Mouse (Mus musculus): ENCODE results near the gene Tmcc2.

GRCm38 (mm10) chr1:132361959-132362358 is 29.1 kb downstream of the Tmcc2 start:
- TF ChIP-seq CTCF (IDR thresholded peaks at IDR 0.05; ENCODE audit: borderline replicate concordance, control insufficient read depth, extremely low read depth, insufficient read depth, low read length, poor library complexity) (no peak), POLR2A (IDR thresholded peaks at IDR 0.05; ENCODE audit: control insufficient read depth, extremely low read depth, insufficient read depth, low read length, poor library complexity) (no peak)

All from thymus, adult 2 months (tissue).